ENCODE assay signal across 8 mouse cellular contexts in genomic region chr8:106603933-106604332, GRCm38 (mm10). TPM values are rescaled to one million over a fixed set of nuclear protein-coding genes. Genes with fewer than 3 reads are reported as not detected.
DNase-seq lines count a peak whose midpoint lies in the region; ATAC-seq and TF ChIP-seq lines count a peak whose summit lies in the region.

No protein-coding gene starts in this region.

- no peaks in the 10 kb centered on the region for H3K9me3 ChIP-seq in forebrain, embryonic 11.5 days (ENCODE audit: control insufficient read depth, low read length)
- no peaks in the 10 kb centered on the region for H3K9me3 ChIP-seq in intestine, embryonic 15.5 days
- no peaks in the 10 kb centered on the region for H3K9me3 ChIP-seq in midbrain, postnatal 0 days (ENCODE audit: low read length)

- H3K27me3 ChIP-seq in forebrain, embryonic 11.5 days (ENCODE audit: control insufficient read depth, insufficient read depth, low read length), result peaks cover 42% of the 10 kb centered on the region
- peaks cover 24% of the 10 kb centered on the region for H3K27me3 ChIP-seq in intestine, embryonic 15.5 days (replicated peaks)
- peaks cover 33% of the 10 kb centered on the region for H3K27me3 ChIP-seq in midbrain, postnatal 0 days (ENCODE audit: insufficient read depth, low read length)

- H3K4me1 ChIP-seq in lung, adult 2 months (ENCODE audit: control insufficient read depth, insufficient read depth, low read length), result peaks cover 4% of the 10 kb centered on the region; the same call in 1 of the 2 replicates
- peaks cover 11% of the 10 kb centered on the region; the same call in 1 of the 2 replicates for H3K4me1 ChIP-seq in forebrain, embryonic 11.5 days (replicated peaks; ENCODE audit: control insufficient read depth, insufficient read depth, low read length)
- peaks cover 15% of the 10 kb centered on the region; the same call in 1 of the 2 replicates for H3K4me1 ChIP-seq in intestine, embryonic 15.5 days (replicated peaks)
- peaks cover 6% of the 10 kb centered on the region; the same call in 1 of the 2 replicates for H3K4me1 ChIP-seq in midbrain, postnatal 0 days (ENCODE audit: insufficient read depth, low read length)

- DNase-seq in lung, adult 2 months, result peak; percentile 45
- DNase-seq in lung, postnatal 25 days (ENCODE audit: low spot score), result no peak
- DNase-seq in forebrain, embryonic 11.5 days (ENCODE audit: low spot score), result peak; percentile 58
- no peak for DNase-seq in midbrain, postnatal 0 days (ENCODE audit: low spot score)
- no peak for DNase-seq in ovary, postnatal 14 days (ENCODE audit: low spot score)
- DNase-seq in MN1 (ENCODE audit: low spot score), result no peak
- no peak for DNase-seq in layer of hippocampus, postnatal 25 days (ENCODE audit: extremely low spot score in 1 of 2, low spot score in 1 of 2)

- TF ChIP-seq POLR2A in lung, adult 2 months (IDR thresholded peaks at IDR 0.05; ENCODE audit: borderline replicate concordance, extremely low read depth, low read depth, low read length), result no peak

- no peak overlapping the region for H3K9ac ChIP-seq in forebrain, embryonic 11.5 days (ENCODE audit: low read length)
- H3K9ac ChIP-seq in intestine, embryonic 15.5 days, result peak overlapping the region; percentile 71
- H3K9ac ChIP-seq in midbrain, postnatal 0 days (replicated peaks; ENCODE audit: low read length, poor library complexity, severe bottlenecking), result no peak overlapping the region

- no peaks in the 10 kb centered on the region for H3K36me3 ChIP-seq in forebrain, embryonic 11.5 days (ENCODE audit: control insufficient read depth, insufficient read depth, low read length)
- H3K36me3 ChIP-seq in intestine, embryonic 15.5 days, result no peaks in the 10 kb centered on the region
- no peaks in the 10 kb centered on the region for H3K36me3 ChIP-seq in midbrain, postnatal 0 days (ENCODE audit: insufficient read depth, low read length)

- peak overlapping the region; percentile 97 for H3K4me2 ChIP-seq in forebrain, embryonic 11.5 days (ENCODE audit: low read depth, low read length, severe bottlenecking)
- peak overlapping the region; percentile 75 for H3K4me2 ChIP-seq in intestine, embryonic 15.5 days (replicated peaks)
- peak overlapping the region; percentile 92 for H3K4me2 ChIP-seq in midbrain, postnatal 0 days (ENCODE audit: low read depth, low read length, poor library complexity, severe bottlenecking)

- no peak for TF ChIP-seq CTCF in lung, adult 2 months (IDR thresholded peaks at IDR 0.05; ENCODE audit: insufficient read depth, low read length)
- no peak for TF ChIP-seq CTCF in midbrain, postnatal 0 days (IDR thresholded peaks at IDR 0.05)

- no peak for ATAC-seq in forebrain, embryonic 11.5 days (replicated peaks; ENCODE audit: low FRiP score)
- ATAC-seq in intestine, embryonic 15.5 days, result no peak
- ATAC-seq in midbrain, postnatal 0 days (ENCODE audit: low FRiP score), result no peak

- peak overlapping the region; percentile 72 for H3K4me3 ChIP-seq in lung, adult 2 months (replicated peaks; ENCODE audit: extremely low read depth, low read depth, low read length)
- H3K4me3 ChIP-seq in forebrain, embryonic 11.5 days (ENCODE audit: low read depth, low read length), result peak overlapping the region; percentile 48
- peak overlapping the region; percentile 56 for H3K4me3 ChIP-seq in intestine, embryonic 15.5 days (replicated peaks)
- peak overlapping the region; percentile 52 for H3K4me3 ChIP-seq in midbrain, postnatal 0 days (ENCODE audit: low read depth, low read length)

- WGBS in lung, adult 2 months, result 1% methylated on average over 19 of the region's 19 CpGs
- WGBS in forebrain, embryonic 11.5 days, result under 1% methylated on average over 19 of the region's 19 CpGs
- 1% methylated on average over 19 of the region's 19 CpGs for WGBS in intestine, embryonic 15.5 days
- WGBS in midbrain, postnatal 0 days, result 1% methylated on average over 19 of the region's 19 CpGs

- no peak overlapping the region for H3K27ac ChIP-seq in forebrain, embryonic 11.5 days (ENCODE audit: low read depth, low read length)
- peak overlapping the region; percentile 81 for H3K27ac ChIP-seq in intestine, embryonic 15.5 days
- no peak overlapping the region for H3K27ac ChIP-seq in midbrain, postnatal 0 days (ENCODE audit: low read depth, low read length)

RNA-seq across cellular contexts. Expression of gene Cdh1, which starts 0.8 kb away (rescaled TPM):
- 124 and 140 TPM in 2 replicates for polyA plus RNA-seq in lung, adult 2 months (2012; rRNA removed)
- 5.1 and 5.7 TPM in 2 replicates for polyA plus RNA-seq in forebrain, embryonic 11.5 days (2014; fragmentation: Nextera tagmentation; extraction: Ambion mirVana)
- 152 and 158 TPM in 2 replicates for polyA plus RNA-seq in intestine, embryonic 15.5 days (2015; fragmentation: Nextera tagmentation; extraction: Ambion mirVana)
- 7.9 and 8.8 TPM in 2 replicates for total RNA-seq in midbrain, postnatal 0 days (2014; rRNA removed)
- 6.4 and 6.9 TPM in 2 replicates for polyA plus RNA-seq in midbrain, postnatal 0 days (2015; fragmentation: Nextera tagmentation; extraction: Ambion mirVana)
- under 1 TPM; 0.42 to 0.59 TPM for total RNA-seq in layer of hippocampus, postnatal 25 days (2021)

RNA-seq across cellular contexts. Expression of gene Gm10073, which starts 30.7 kb away (rescaled TPM):
- polyA plus RNA-seq in lung, adult 2 months (2012; rRNA removed), result 21.8 and 38.0 TPM in 2 replicates
- 3.8 and 5.9 TPM in 2 replicates for polyA plus RNA-seq in forebrain, embryonic 11.5 days (2014; fragmentation: Nextera tagmentation; extraction: Ambion mirVana)
- 15.5 and 20.2 TPM in 2 replicates for polyA plus RNA-seq in intestine, embryonic 15.5 days (2015; fragmentation: Nextera tagmentation; extraction: Ambion mirVana)
- total RNA-seq in midbrain, postnatal 0 days (2014; rRNA removed), result 26.8 and 46.4 TPM in 2 replicates
- 4.9 and 6.0 TPM in 2 replicates for polyA plus RNA-seq in midbrain, postnatal 0 days (2015; fragmentation: Nextera tagmentation; extraction: Ambion mirVana)
- total RNA-seq in layer of hippocampus, postnatal 25 days (2021), result 100 to 1,000 TPM in 1 of 2 experiments, 10 to 100 TPM in 1; 73.1 to 101 TPM

Comparison
In these comparisons a context has a peak if more than half of its experiments do, and no peak if none do; other contexts are left out.
1. DNase-seq: peak in lung, adult 2 months (single experiment) and forebrain, embryonic 11.5 days (single experiment); none in lung, postnatal 25 days (single experiment), midbrain, postnatal 0 days (single experiment), ovary, postnatal 14 days (single experiment), MN1 (single experiment) and layer of hippocampus, postnatal 25 days (0 of 2).
2. RNA of gene Cdh1, which starts 0.8 kb away (polyA plus RNA-seq): 152 to 158 TPM in intestine, embryonic 15.5 days and 124 to 140 TPM in lung, adult 2 months; 6.4 to 6.9 TPM in midbrain, postnatal 0 days and 5.1 to 5.7 TPM in forebrain, embryonic 11.5 days; every median in the first group is over 10 times any median in the second.
3. Peak in every context shown above with its lines, with median percentiles within 50 percentile points of each other: H3K4me3 ChIP-seq and H3K4me2 ChIP-seq.